In genomic region chr5:142448076-142448475, GRCm38 (mm10) we compare ENCODE assay signal across 8 mouse cellular contexts. TPM values are rescaled to one million over a fixed set of nuclear protein-coding genes. Genes with fewer than 3 reads are reported as not detected.
DNase-seq lines count a peak whose midpoint lies in the region; ATAC-seq and TF ChIP-seq lines count a peak whose summit lies in the region.

No protein-coding gene starts in this region.

- H3K4me3 ChIP-seq in bone marrow, adult 2 months (replicated peaks; ENCODE audit: control insufficient read depth, low read depth, low read length), result no peak overlapping the region
- H3K4me3 ChIP-seq in embryonic facial prominence, embryonic 15.5 days (replicated peaks), result no peak overlapping the region
- peak overlapping the region; percentile 31; the same call in 1 of the 2 replicates for H3K4me3 ChIP-seq in heart, embryonic 10.5 days
- H3K4me3 ChIP-seq in kidney, embryonic 14.5 days (ENCODE audit: low read length), result no peak overlapping the region
- H3K4me3 ChIP-seq in limb, embryonic 14.5 days (replicated peaks; ENCODE audit: low read length), result no peak overlapping the region
- H3K4me3 ChIP-seq in midbrain, postnatal 0 days (ENCODE audit: low read depth, low read length), result no peak overlapping the region

- peak; percentile 94 for TF ChIP-seq CTCF in bone marrow, adult 2 months (IDR thresholded peaks at IDR 0.05; ENCODE audit: control insufficient read depth, insufficient read depth, low read length)
- peak; percentile 99 for TF ChIP-seq CTCF in midbrain, postnatal 0 days (IDR thresholded peaks at IDR 0.05)

- no peaks in the 10 kb centered on the region for H3K27me3 ChIP-seq in embryonic facial prominence, embryonic 15.5 days
- no peaks in the 10 kb centered on the region for H3K27me3 ChIP-seq in heart, embryonic 10.5 days (ENCODE audit: insufficient read depth, poor library complexity, severe bottlenecking)
- no peaks in the 10 kb centered on the region for H3K27me3 ChIP-seq in kidney, embryonic 14.5 days (ENCODE audit: control insufficient read depth, insufficient read depth, low read length)
- H3K27me3 ChIP-seq in limb, embryonic 14.5 days (ENCODE audit: control insufficient read depth, insufficient read depth, low read length), result no peaks in the 10 kb centered on the region
- no peaks in the 10 kb centered on the region for H3K27me3 ChIP-seq in midbrain, postnatal 0 days (ENCODE audit: insufficient read depth, low read length)

- TF ChIP-seq POLR2A in bone marrow, adult 2 months (IDR thresholded peaks at IDR 0.05; ENCODE audit: borderline replicate concordance, control insufficient read depth, low read depth, low read length), result no peak
- TF ChIP-seq POLR2A in limb, embryonic 14.5 days (IDR thresholded peaks at IDR 0.05; ENCODE audit: borderline replicate concordance, extremely low read depth, insufficient read depth, insufficient read length), result no peak

- 2% methylated on average over 9 of the region's 9 CpGs for WGBS in bone marrow, adult 2 months
- 3% methylated on average over 9 of the region's 9 CpGs for WGBS in embryonic facial prominence, embryonic 15.5 days
- WGBS in heart, embryonic 10.5 days, result 11% methylated on average over 9 of the region's 9 CpGs
- WGBS in kidney, embryonic 14.5 days, result 4% methylated on average over 9 of the region's 9 CpGs
- WGBS in limb, embryonic 14.5 days, result 1% methylated on average over 9 of the region's 9 CpGs
- WGBS in midbrain, postnatal 0 days, result 6% methylated on average over 9 of the region's 9 CpGs

- peak; percentile 83 for ATAC-seq in embryonic facial prominence, embryonic 15.5 days (ENCODE audit: insufficient number of reproducible peaks, low FRiP score, low TSS enrichment, low read depth)
- ATAC-seq in kidney, embryonic 14.5 days (ENCODE audit: low FRiP score, low TSS enrichment), result peak; percentile 66
- ATAC-seq in limb, embryonic 14.5 days (ENCODE audit: low FRiP score, low read depth), result peak; percentile 85
- ATAC-seq in midbrain, postnatal 0 days (ENCODE audit: low FRiP score), result peak; percentile 72

- peak overlapping the region; percentile 7; the same call in 1 of the 2 replicates for H3K27ac ChIP-seq in bone marrow, adult 2 months (ENCODE audit: control insufficient read depth, insufficient read depth, low read depth, low read length, poor library complexity)
- H3K27ac ChIP-seq in embryonic facial prominence, embryonic 15.5 days (replicated peaks), result peak overlapping the region; percentile 70
- peak overlapping the region; percentile 76 for H3K27ac ChIP-seq in heart, embryonic 10.5 days
- H3K27ac ChIP-seq in kidney, embryonic 14.5 days (ENCODE audit: low read depth, low read length), result no peak overlapping the region
- H3K27ac ChIP-seq in limb, embryonic 14.5 days (replicated peaks; ENCODE audit: low read depth, low read length), result peak overlapping the region; percentile 52; the same call in 1 of the 2 replicates
- H3K27ac ChIP-seq in midbrain, postnatal 0 days (ENCODE audit: low read depth, low read length), result no peak overlapping the region

- H3K4me1 ChIP-seq in bone marrow, adult 2 months (ENCODE audit: control insufficient read depth, insufficient read depth, low read length), result peaks cover 11% of the 10 kb centered on the region
- peaks cover 39% of the 10 kb centered on the region for H3K4me1 ChIP-seq in embryonic facial prominence, embryonic 15.5 days
- H3K4me1 ChIP-seq in heart, embryonic 10.5 days, result peaks cover 55% of the 10 kb centered on the region
- peaks cover 17% of the 10 kb centered on the region for H3K4me1 ChIP-seq in kidney, embryonic 14.5 days (ENCODE audit: control insufficient read depth, insufficient read depth, low read length)
- peaks cover 18% of the 10 kb centered on the region for H3K4me1 ChIP-seq in limb, embryonic 14.5 days (ENCODE audit: control insufficient read depth, insufficient read depth, low read length)
- H3K4me1 ChIP-seq in midbrain, postnatal 0 days (ENCODE audit: insufficient read depth, low read length), result no peaks in the 10 kb centered on the region; the same call in 1 of the 2 replicates

- DNase-seq in A20 (ENCODE audit: low read depth, low spot score), result peak; percentile 94
- DNase-seq in heart, embryonic 10.5 days (ENCODE audit: low spot score), result peak; percentile 95
- DNase-seq in limb, embryonic 14.5 days (ENCODE audit: low spot score), result peak; percentile 90
- DNase-seq in midbrain, postnatal 0 days (ENCODE audit: low spot score), result peak; percentile 93
- DNase-seq in spleen, postnatal 14 days (ENCODE audit: low spot score in 2 of 2), result peak; percentile 79 to 89

- no peak overlapping the region for H3K9ac ChIP-seq in embryonic facial prominence, embryonic 15.5 days
- H3K9ac ChIP-seq in kidney, embryonic 14.5 days (ENCODE audit: low read depth, low read length), result no peak overlapping the region
- H3K9ac ChIP-seq in limb, embryonic 14.5 days (ENCODE audit: low read depth, low read length, severe bottlenecking), result no peak overlapping the region
- 0 out of 2 replicates have a peak overlapping the region, but pooled peaks have one; percentile 24 for H3K9ac ChIP-seq in midbrain, postnatal 0 days (replicated peaks; ENCODE audit: low read length, poor library complexity, severe bottlenecking)

- no peaks in the 10 kb centered on the region for H3K9me3 ChIP-seq in embryonic facial prominence, embryonic 15.5 days (replicated peaks)
- no peaks in the 10 kb centered on the region for H3K9me3 ChIP-seq in heart, embryonic 10.5 days
- no peaks in the 10 kb centered on the region for H3K9me3 ChIP-seq in kidney, embryonic 14.5 days (ENCODE audit: control insufficient read depth, low read length)
- H3K9me3 ChIP-seq in limb, embryonic 14.5 days (ENCODE audit: control insufficient read depth, low read length), result no peaks in the 10 kb centered on the region
- no peaks in the 10 kb centered on the region for H3K9me3 ChIP-seq in midbrain, postnatal 0 days (ENCODE audit: low read length)

- peaks cover 37% of the 10 kb centered on the region for H3K36me3 ChIP-seq in embryonic facial prominence, embryonic 15.5 days
- H3K36me3 ChIP-seq in heart, embryonic 10.5 days, result peaks cover 34% of the 10 kb centered on the region
- H3K36me3 ChIP-seq in kidney, embryonic 14.5 days (ENCODE audit: control insufficient read depth, insufficient read depth, low read length), result peaks cover 28% of the 10 kb centered on the region; the same call in 1 of the 2 replicates
- H3K36me3 ChIP-seq in limb, embryonic 14.5 days (ENCODE audit: control insufficient read depth, insufficient read depth, low read length), result peaks cover 46% of the 10 kb centered on the region
- H3K36me3 ChIP-seq in midbrain, postnatal 0 days (ENCODE audit: insufficient read depth, low read length), result peaks cover 19% of the 10 kb centered on the region

- 0 out of 2 replicates have a peak overlapping the region, but pooled peaks have one; percentile 13 for H3K4me2 ChIP-seq in embryonic facial prominence, embryonic 15.5 days (replicated peaks)
- no peak overlapping the region for H3K4me2 ChIP-seq in kidney, embryonic 14.5 days (replicated peaks; ENCODE audit: low read depth, low read length)
- 0 out of 2 replicates have a peak overlapping the region, but pooled peaks have one; percentile 10 for H3K4me2 ChIP-seq in limb, embryonic 14.5 days (replicated peaks; ENCODE audit: low read depth, low read length, severe bottlenecking)
- H3K4me2 ChIP-seq in midbrain, postnatal 0 days (ENCODE audit: low read depth, low read length, poor library complexity, severe bottlenecking), result no peak overlapping the region

RNA-seq across cellular contexts. Expression of gene Ap5z1, which starts 15.7 kb away (rescaled TPM):
- polyA plus RNA-seq in bone marrow, adult 2 months (2011; ENCODE audit: insufficient read depth, insufficient read length, low replicate concordance, missing spikeins), result 16.5 and 22.8 TPM in 2 replicates
- polyA plus RNA-seq in embryonic facial prominence, embryonic 15.5 days (2015; fragmentation: Nextera tagmentation; extraction: Ambion mirVana), result 9.9 and 11.8 TPM in 2 replicates
- polyA plus RNA-seq in heart, embryonic 10.5 days (2016; fragmentation: Nextera tagmentation; extraction: Ambion mirVana), result 8.7 and 11.1 TPM in 2 replicates
- 7.2 and 10.1 TPM in 2 replicates for polyA plus RNA-seq in kidney, embryonic 14.5 days (2014; fragmentation: Nextera tagmentation; extraction: Ambion mirVana)
- 23.2 and 28.5 TPM in 2 replicates for polyA plus RNA-seq in limb, embryonic 14.5 days (2012; rRNA removed)
- polyA plus RNA-seq in limb, embryonic 14.5 days (2014; fragmentation: Nextera tagmentation; extraction: Ambion mirVana), result 8.8 and 9.6 TPM in 2 replicates
- total RNA-seq in midbrain, postnatal 0 days (2014; rRNA removed), result 11.5 and 15.3 TPM in 2 replicates
- polyA plus RNA-seq in midbrain, postnatal 0 days (2015; fragmentation: Nextera tagmentation; extraction: Ambion mirVana), result 6.6 and 7.1 TPM in 2 replicates

RNA-seq across cellular contexts. Expression of gene Foxk1, which starts 46.8 kb away (rescaled TPM):
- 5.7 and 9.1 TPM in 2 replicates for polyA plus RNA-seq in bone marrow, adult 2 months (2011; ENCODE audit: insufficient read depth, insufficient read length, low replicate concordance, missing spikeins)
- polyA plus RNA-seq in embryonic facial prominence, embryonic 15.5 days (2015; fragmentation: Nextera tagmentation; extraction: Ambion mirVana), result 6.5 and 6.6 TPM in 2 replicates
- polyA plus RNA-seq in heart, embryonic 10.5 days (2016; fragmentation: Nextera tagmentation; extraction: Ambion mirVana), result 3.3 and 4.5 TPM in 2 replicates
- polyA plus RNA-seq in kidney, embryonic 14.5 days (2014; fragmentation: Nextera tagmentation; extraction: Ambion mirVana), result 4.4 and 6.5 TPM in 2 replicates
- polyA plus RNA-seq in limb, embryonic 14.5 days (2012; rRNA removed), result 18.6 and 22.1 TPM in 2 replicates
- polyA plus RNA-seq in limb, embryonic 14.5 days (2014; fragmentation: Nextera tagmentation; extraction: Ambion mirVana), result 6.0 and 6.7 TPM in 2 replicates
- total RNA-seq in midbrain, postnatal 0 days (2014; rRNA removed), result 28.0 and 30.0 TPM in 2 replicates
- 4.9 and 7.1 TPM in 2 replicates for polyA plus RNA-seq in midbrain, postnatal 0 days (2015; fragmentation: Nextera tagmentation; extraction: Ambion mirVana)

Comparison
In these comparisons a context has a peak if more than half of its experiments do, and no peak if none do; other contexts are left out.
1. H3K27ac ChIP-seq: peak in bone marrow, adult 2 months (single experiment), embryonic facial prominence, embryonic 15.5 days (single experiment), heart, embryonic 10.5 days (single experiment) and limb, embryonic 14.5 days (single experiment); none in kidney, embryonic 14.5 days (single experiment) and midbrain, postnatal 0 days (single experiment).
2. H3K4me2 ChIP-seq: peak in embryonic facial prominence, embryonic 15.5 days (single experiment) and limb, embryonic 14.5 days (single experiment); none in kidney, embryonic 14.5 days (single experiment) and midbrain, postnatal 0 days (single experiment).
3. Peak in every context shown above with its lines, with median percentiles within 50 percentile points of each other: DNase-seq and ATAC-seq.